Mouse (Mus musculus) kidney, embryonic 14.5 days (tissue): ENCODE data around the gene 2900026A02Rik. TPM values are rescaled to one million over a fixed set of nuclear protein-coding genes. Genes with fewer than 3 reads are reported as not detected.

Source experiments
- ATAC-seq: fragments of 200-750 bp; cut with Nextera tagmentation; 2 replicates; pipeline ENCODE4 v1.8.0; 2017; ENCODE audit warnings: moderate number of reproducible peaks, mild to moderate bottlenecking, moderate TSS enrichment, moderate library complexity; ENCODE audit not compliant: low FRiP score, low TSS enrichment
- H3K27ac ChIP-seq: fragments of 300-500 bp; sonication (generic); 2 replicates; pipeline ENCODE4 v1.5.1; 2014; ENCODE audit warnings: low read depth, mild to moderate bottlenecking, low read length, moderate library complexity, mixed read lengths
- H3K27me3 ChIP-seq: fragments of 300-500 bp; sonication (generic); 2 replicates; pipeline ENCODE4 v1.6.1; 2014; ENCODE audit warnings: mild to moderate bottlenecking, low read length; ENCODE audit not compliant: control insufficient read depth, insufficient read depth
- H3K36me3 ChIP-seq: fragments of 300-500 bp; sonication (generic); 2 replicates; pipeline ENCODE4 v1.6.1; 2014; ENCODE audit warnings: low read length, mixed read lengths; ENCODE audit not compliant: control insufficient read depth, insufficient read depth
- H3K4me1 ChIP-seq: fragments of 300-500 bp; sonication (generic); 2 replicates; pipeline ENCODE4 v1.6.1; 2014; ENCODE audit warnings: low read length, mixed read lengths; ENCODE audit not compliant: control insufficient read depth, insufficient read depth
- H3K4me2 ChIP-seq: fragments of 300-500 bp; sonication (generic); replicated peaks from 2 replicates; pipeline ENCODE4 v1.6.1; 2014; ENCODE audit warnings: low read depth, mild to moderate bottlenecking, low read length
- H3K4me3 ChIP-seq: fragments of 300-500 bp; sonication (generic); 2 replicates; pipeline ENCODE4 v1.5.1; 2014; ENCODE audit warnings: mild to moderate bottlenecking, low read length
- H3K9ac ChIP-seq: fragments of 300-500 bp; sonication (generic); 2 replicates; pipeline ENCODE4 v1.6.1; 2014; ENCODE audit warnings: low read depth, mild to moderate bottlenecking, low read length, moderate library complexity
- H3K9me3 ChIP-seq: fragments of 300-500 bp; sonication (generic); 2 replicates; pipeline ENCODE4 v1.6.1; 2016; ENCODE audit warnings: low read length; ENCODE audit not compliant: control insufficient read depth
- WGBS: fragments of 180-500 bp; shearing (Covaris S2); extraction: QIAGEN DNeasy Blood & Tissue Kit; methylation state at CpG from one replicate; pipeline ENCODE4 v1.1.7; 2014; 5-methylcytosine and 5-hydroxymethylcytosine counted together
- polyA plus RNA-seq: library from polyadenylated mRNA; unstranded; fragments of >200 nt; fragmentation: Nextera tagmentation; extraction: Ambion mirVana; gene quantifications from 2 replicates; pipeline ENCODE4 v1.2.1, GENCODE M21; 2014

The 2900026A02Rik gene
- polyA plus RNA-seq, 1 experiment from 2014 or later, result 5.4 TPM

DNA sequence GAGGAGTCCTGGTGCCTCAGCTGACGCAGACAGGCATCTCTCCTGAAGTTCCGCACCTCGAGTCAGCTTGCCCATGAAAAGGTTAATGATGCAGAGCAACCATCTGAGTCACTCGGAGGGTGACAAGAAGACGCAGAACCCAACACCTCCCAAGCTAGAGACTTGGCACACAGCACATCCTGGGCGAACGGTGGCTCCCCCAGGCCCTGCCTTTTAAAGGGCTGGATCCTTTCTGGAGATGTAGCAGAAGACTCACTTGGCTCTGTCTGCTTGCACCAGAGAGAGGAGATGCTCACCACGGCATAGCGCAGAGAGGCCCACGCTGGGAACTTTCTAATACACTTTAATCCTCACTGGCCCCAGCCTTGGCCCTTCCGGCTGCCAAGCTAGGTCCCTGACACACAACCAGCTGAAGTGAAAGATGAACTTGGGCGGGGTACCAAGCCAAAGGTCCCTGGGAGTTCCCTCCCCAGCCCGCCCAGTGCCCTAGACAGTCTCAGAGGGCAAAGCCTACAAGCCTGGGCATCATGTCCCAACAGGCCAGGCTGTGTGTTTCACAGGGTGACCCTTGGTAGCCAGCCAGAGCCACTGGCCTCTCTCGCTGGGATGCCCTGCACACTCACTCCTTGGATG lies 4.6 kb downstream of the 2900026A02Rik start:
- 45% methylated on average over 14 of the region's 14 CpGs for WGBS
- Histone ChIP-seq H3K4me1 (peaks cover 41% of the 10 kb centered on the region), H3K9ac (no peak overlapping the region; the same call in 1 of the 2 replicates)

DNA sequence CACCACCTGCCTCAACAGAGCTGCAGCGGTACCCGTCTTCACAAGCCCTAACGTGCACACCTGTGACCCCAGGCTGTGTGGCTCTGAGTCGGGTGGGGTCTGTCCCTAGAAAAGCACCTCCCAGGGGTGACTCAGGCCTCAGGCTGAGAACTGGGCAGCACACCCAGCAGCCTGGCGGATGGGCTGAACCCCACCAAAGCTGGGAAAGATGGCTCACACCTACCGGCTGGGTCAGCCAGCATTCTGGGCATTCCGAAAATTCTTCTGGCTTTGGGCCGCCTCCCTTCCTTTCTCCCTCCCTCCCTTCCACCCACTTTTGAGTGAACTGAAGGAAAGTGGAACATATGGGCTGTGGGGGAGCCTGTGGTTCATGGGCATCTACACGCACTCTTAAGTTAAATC lies 5.4 kb downstream of the 2900026A02Rik start:
- H3K27ac ChIP-seq, result no peak overlapping the region
- H3K4me2 ChIP-seq, result no peak overlapping the region
- H3K27me3 ChIP-seq, result no peaks in the 10 kb centered on the region
- no peak overlapping the region for H3K4me3 ChIP-seq
- no peaks in the 10 kb centered on the region for H3K36me3 ChIP-seq
- ATAC-seq, result no peak
- 79% methylated on average over 9 of the region's 9 CpGs for WGBS
- H3K9me3 ChIP-seq, result no peaks in the 10 kb centered on the region
- H3K4me1 ChIP-seq, result peaks cover 41% of the 10 kb centered on the region
- no peak overlapping the region for H3K9ac ChIP-seq

More for the DNA sequence above, 4.6 kb downstream of the 2900026A02Rik start:
- Histone ChIP-seq H3K27ac (no peak overlapping the region), H3K4me3 (no peak overlapping the region), H3K36me3 (no peaks in the 10 kb centered on the region), H3K4me2 (no peak overlapping the region), H3K9me3 (no peaks in the 10 kb centered on the region), H3K27me3 (no peaks in the 10 kb centered on the region)
- no peak for ATAC-seq

DNA sequence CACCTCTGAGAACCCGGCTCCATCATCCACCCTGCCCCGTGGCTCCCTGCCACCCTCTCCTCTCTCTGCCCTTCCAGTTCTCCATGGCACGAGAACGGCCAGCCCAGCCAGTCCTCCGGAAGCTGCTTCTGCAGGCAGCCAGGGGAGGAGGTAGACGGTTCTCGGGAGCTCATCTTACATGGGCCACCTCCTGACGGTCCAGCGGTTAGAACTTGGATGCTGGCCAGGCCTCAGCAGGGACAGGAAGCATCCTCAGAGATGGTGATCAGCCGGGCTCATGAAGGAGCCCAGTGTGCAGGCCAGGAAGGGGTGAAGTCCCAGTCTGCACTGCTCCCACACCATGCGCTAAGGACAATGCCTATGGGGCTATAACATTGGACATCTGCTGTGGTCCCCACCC lies 6.6 kb downstream of the 2900026A02Rik start:
- Histone ChIP-seq H3K4me2 (no peak overlapping the region), H3K9ac (no peak overlapping the region), H3K27ac (no peak overlapping the region), H3K9me3 (no peaks in the 10 kb centered on the region), H3K27me3 (no peaks in the 10 kb centered on the region), H3K36me3 (no peaks in the 10 kb centered on the region), H3K4me1 (peaks cover 34% of the 10 kb centered on the region), H3K4me3 (no peak overlapping the region)
- WGBS, result 33% methylated on average over 11 of the region's 11 CpGs
- 0 out of 2 replicates have a peak, but pooled peaks have one; percentile 29 for ATAC-seq

DNA sequence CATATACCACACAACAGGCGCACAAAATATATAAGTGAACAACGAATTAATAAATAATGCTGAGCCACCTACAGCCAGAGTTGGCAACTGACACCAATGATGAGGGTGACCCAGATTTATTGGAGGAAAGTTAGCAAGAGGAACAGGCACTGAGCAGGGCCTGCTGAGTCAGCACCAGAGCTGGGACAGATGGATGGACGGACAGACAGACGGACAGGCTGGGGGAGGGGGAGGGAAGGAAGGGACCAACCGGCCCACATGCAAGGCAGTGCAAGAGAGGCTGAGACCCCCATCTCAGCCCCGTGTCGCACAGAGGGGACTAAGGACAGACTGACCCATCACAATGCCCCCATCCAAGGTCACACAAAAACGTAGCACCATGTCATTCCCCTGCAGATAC lies 7.0 kb downstream of the 2900026A02Rik start:
- peaks cover 34% of the 10 kb centered on the region for H3K4me1 ChIP-seq
- H3K27me3 ChIP-seq, result no peaks in the 10 kb centered on the region
- no peaks in the 10 kb centered on the region for H3K36me3 ChIP-seq
- H3K4me2 ChIP-seq, result no peak overlapping the region
- no peak overlapping the region for H3K4me3 ChIP-seq
- no peak overlapping the region for H3K27ac ChIP-seq
- 0 out of 2 replicates have a peak, but pooled peaks have one; percentile 0 for ATAC-seq
- H3K9me3 ChIP-seq, result no peaks in the 10 kb centered on the region
- no peak overlapping the region for H3K9ac ChIP-seq
- 81% methylated on average over 8 of the region's 8 CpGs for WGBS

DNA sequence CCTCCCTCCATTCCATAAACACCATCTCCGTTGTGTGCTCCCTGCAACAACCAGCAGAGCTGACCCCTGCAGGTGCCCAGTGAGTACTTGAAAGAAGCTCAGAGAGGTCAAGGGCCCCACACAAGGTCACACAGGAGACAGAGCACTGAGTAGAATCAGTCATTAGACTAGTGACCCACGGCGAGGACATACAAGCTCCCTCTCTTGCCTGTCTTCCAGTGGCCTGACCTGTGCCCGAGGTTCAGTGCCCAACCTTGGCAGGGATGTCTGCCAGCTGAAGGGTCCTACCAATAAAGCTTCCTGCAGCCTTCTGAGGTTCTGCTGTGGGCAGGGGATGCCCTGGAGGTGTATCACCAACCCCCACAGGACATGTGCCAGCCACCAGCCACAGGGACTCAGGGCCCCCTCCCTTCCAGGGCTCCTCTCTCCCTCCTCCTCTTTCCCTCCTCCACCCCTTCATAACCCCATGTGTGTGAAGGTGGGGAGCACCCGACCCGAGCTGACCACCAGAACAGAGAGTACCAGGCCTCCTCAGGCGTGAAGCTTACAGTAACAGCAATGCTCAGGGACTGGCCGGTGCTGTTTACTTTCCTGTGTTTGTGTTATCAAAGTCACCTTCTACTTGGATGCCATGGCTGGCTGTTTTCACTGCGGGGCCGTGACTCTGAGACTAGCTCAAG lies 8.7 kb downstream of the 2900026A02Rik start:
- no peak for ATAC-seq
- 43% methylated on average over 10 of the region's 10 CpGs for WGBS
- no peak overlapping the region for H3K27ac ChIP-seq
- H3K36me3 ChIP-seq, result no peaks in the 10 kb centered on the region
- no peak overlapping the region for H3K4me3 ChIP-seq
- peaks cover 28% of the 10 kb centered on the region for H3K4me1 ChIP-seq
- H3K27me3 ChIP-seq, result no peaks in the 10 kb centered on the region
- H3K4me2 ChIP-seq, result no peak overlapping the region
- H3K9ac ChIP-seq, result no peak overlapping the region
- H3K9me3 ChIP-seq, result no peaks in the 10 kb centered on the region

DNA sequence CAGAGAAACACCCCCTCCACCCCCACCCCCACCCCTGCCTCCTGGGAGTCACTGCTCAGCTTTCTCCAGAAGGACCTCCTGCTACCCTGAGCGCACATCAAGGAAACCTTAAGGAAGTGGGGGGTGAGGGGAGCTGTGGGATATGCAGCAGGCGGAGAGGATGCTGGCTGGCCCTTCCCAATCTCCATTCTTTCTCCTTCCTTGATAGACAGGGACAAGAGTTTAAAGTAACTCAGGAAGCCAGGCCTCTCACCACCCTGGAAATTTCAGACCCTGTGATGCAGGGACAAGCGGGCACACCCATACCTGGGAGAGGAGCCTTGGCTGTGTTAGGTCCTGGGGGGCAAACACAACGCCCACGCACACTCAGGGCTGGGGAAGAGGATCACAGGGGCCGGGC lies 10.7 kb downstream of the 2900026A02Rik start:
- Histone ChIP-seq H3K9ac (no peak overlapping the region), H3K9me3 (no peaks in the 10 kb centered on the region), H3K4me3 (no peak overlapping the region), H3K4me2 (no peak overlapping the region), H3K36me3 (no peaks in the 10 kb centered on the region), H3K27me3 (no peaks in the 10 kb centered on the region), H3K4me1 (peaks cover 21% of the 10 kb centered on the region), H3K27ac (peak overlapping the region; percentile 83; the same call in 1 of the 2 replicates)
- ATAC-seq, result no peak
- 70% methylated on average over 6 of the region's 6 CpGs for WGBS

DNA sequence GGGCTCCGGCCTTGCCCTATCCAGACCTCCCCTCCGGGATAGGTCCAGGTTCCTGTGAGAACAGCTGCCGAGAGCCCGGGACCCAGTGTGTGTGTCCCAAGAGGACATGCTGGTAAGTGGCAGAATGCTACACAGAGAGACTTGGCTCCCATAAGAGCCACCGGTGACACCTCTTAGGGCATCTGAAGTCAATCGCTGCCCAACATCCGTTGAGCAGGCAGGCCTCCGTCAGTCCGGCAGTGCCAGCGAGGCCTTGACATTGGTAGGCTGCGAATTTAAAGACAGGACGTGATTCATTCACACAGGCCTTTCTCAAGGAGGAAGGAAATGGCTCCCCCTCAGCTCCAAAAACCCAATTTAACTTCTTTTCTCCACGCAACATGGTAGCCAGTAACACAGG lies 11.1 kb downstream of the 2900026A02Rik start:
- Histone ChIP-seq H3K4me1 (peaks cover 21% of the 10 kb centered on the region), H3K4me2 (no peak overlapping the region), H3K36me3 (no peaks in the 10 kb centered on the region), H3K9ac (no peak overlapping the region), H3K27ac (peak overlapping the region; percentile 83), H3K4me3 (no peak overlapping the region), H3K9me3 (no peaks in the 10 kb centered on the region), H3K27me3 (no peaks in the 10 kb centered on the region)
- WGBS, result 74% methylated on average over 13 of the region's 13 CpGs
- no peak for ATAC-seq

DNA sequence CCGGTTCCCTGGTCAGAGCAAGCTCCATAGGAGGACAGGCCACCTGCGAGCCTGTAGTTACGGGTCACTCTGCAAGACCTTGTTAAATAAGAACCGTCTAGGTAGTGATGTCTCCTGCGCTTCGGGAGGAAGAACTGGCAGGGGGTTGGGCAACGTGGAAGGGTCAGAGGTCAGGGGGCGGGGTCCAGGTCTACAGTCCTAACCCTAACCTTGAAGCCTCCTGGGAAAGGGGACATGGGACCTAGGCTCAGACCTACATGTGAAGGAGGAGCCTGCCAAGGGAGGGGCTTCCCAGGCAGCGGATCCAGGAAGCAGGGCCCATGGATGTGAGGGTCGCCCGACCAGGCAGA lies 11.7 kb downstream of the 2900026A02Rik start:
- ATAC-seq, result no peak; the same call in 1 of the 2 replicates

More for the DNA sequence above, 11.7 kb downstream of the 2900026A02Rik start:
- Histone ChIP-seq H3K4me1 (peaks cover 21% of the 10 kb centered on the region), H3K4me2 (no peak overlapping the region), H3K9me3 (no peaks in the 10 kb centered on the region), H3K4me3 (no peak overlapping the region), H3K27me3 (no peaks in the 10 kb centered on the region), H3K9ac (no peak overlapping the region), H3K27ac (peak overlapping the region; percentile 83), H3K36me3 (no peaks in the 10 kb centered on the region)
- 37% methylated on average over 11 of the region's 11 CpGs for WGBS
